Mouse (Mus musculus) sigmoid colon, adult 10 weeks (tissue): ENCODE data around the gene 4930503E14Rik. TPM values are rescaled to one million over a fixed set of nuclear protein-coding genes. Genes with fewer than 3 reads are reported as not detected.

Source experiments
- polyA plus RNA-seq: library from polyadenylated mRNA; stranded (reverse); fragments of 350-450 nt; fragmentation: Illumina TruSeq; extraction: RNeasy Lipid Tissue Mini Kit (QIAGEN cat#74804); gene quantifications from one replicate; pipeline ENCODE4 v1.2.3, GENCODE M21; 2014; ENCODE audit warnings: low read depth, low replicate concordance

The 4930503E14Rik gene
- not detected for polyA plus RNA-seq

GRCm38 (mm10) chr14:44213154-44213553, at the start of gene 4930503E14Rik:
4930503E14Rik (minus strand) TSS chr14:44213254.

GRCm38 (mm10) chr14:44197361-44197760, 15.7 kb downstream of the 4930503E14Rik start, which contains the start of gene Gm8212:
Gm8212 (plus strand) TSS chr14:44197661.

GRCm38 (mm10) chr14:44123551-44123950, 89.5 kb downstream of the 4930503E14Rik start, which contains the start of gene Gm3327:
Gm3327 (plus strand) TSS chr14:44123851.

Other genes with a start within 250 kb of the 4930503E14Rik start
- not detected for gene Ang6, start 211.0 kb downstream of the 4930503E14Rik start, polyA plus RNA-seq
- gene Ear2, start 110.6 kb downstream of the 4930503E14Rik start, polyA plus RNA-seq = 3.8 TPM
- not detected for gene Gm3327, start 89.4 kb downstream of the 4930503E14Rik start, polyA plus RNA-seq
- not detected for gene Gm8212, start 15.6 kb downstream of the 4930503E14Rik start, polyA plus RNA-seq
- gene Gm8220, start 72.3 kb upstream of the 4930503E14Rik start, polyA plus RNA-seq = not detected
- gene Gm5930, start 125.3 kb upstream of the 4930503E14Rik start, polyA plus RNA-seq = not detected
- not detected for gene Gm8229, start 152.1 kb upstream of the 4930503E14Rik start, polyA plus RNA-seq
- not detected for gene Gm3371, start 197.4 kb upstream of the 4930503E14Rik start, polyA plus RNA-seq
- gene Gm8232, start 220.4 kb upstream of the 4930503E14Rik start, polyA plus RNA-seq = not detected